Mouse (Mus musculus) heart, embryonic 10.5 days (tissue): ENCODE measurements around the gene Fcrl5. TPM values are rescaled to one million over a fixed set of nuclear protein-coding genes. Genes with fewer than 3 reads are reported as not detected.

Source experiments
- DNase-seq: peaks from one replicate; pipeline ENCODE4 v3.0.0-alpha.2; 2017; ENCODE audit warnings: low spot score
- H3K27ac ChIP-seq: fragments of 300-500 bp; sonication (generic); 2 replicates; pipeline ENCODE4 v1.5.1; 2016; ENCODE audit warnings: mild to moderate bottlenecking
- H3K27me3 ChIP-seq: fragments of 300-500 bp; sonication (generic); 2 replicates; pipeline ENCODE4 v1.6.1; 2016; ENCODE audit warnings: mild to moderate bottlenecking; ENCODE audit not compliant: poor library complexity, insufficient read depth, severe bottlenecking
- H3K36me3 ChIP-seq: fragments of 300-500 bp; sonication (generic); 2 replicates; pipeline ENCODE4 v1.6.1; 2016; ENCODE audit warnings: mild to moderate bottlenecking, moderate library complexity
- H3K4me1 ChIP-seq: fragments of 300-500 bp; sonication (generic); 2 replicates; pipeline ENCODE4 v1.6.1; 2016; ENCODE audit warnings: mild to moderate bottlenecking
- H3K4me3 ChIP-seq: fragments of 300-500 bp; sonication (generic); 2 replicates; pipeline ENCODE4 v1.5.1; 2016; ENCODE audit warnings: mild to moderate bottlenecking, moderate library complexity
- H3K9me3 ChIP-seq: fragments of 300-500 bp; sonication (generic); 2 replicates; pipeline ENCODE4 v1.6.1; 2016; ENCODE audit warnings: mild to moderate bottlenecking, moderate library complexity
- WGBS: fragments of 180-500 bp; shearing (Covaris S2); methylation state at CpG from one replicate; pipeline ENCODE4 v1.1.7; 2016; 5-methylcytosine and 5-hydroxymethylcytosine counted together
- polyA plus RNA-seq: library from polyadenylated mRNA; unstranded; fragments of >200 nt; fragmentation: Nextera tagmentation; extraction: Ambion mirVana; gene quantifications from 2 replicates; pipeline ENCODE4 v1.2.1, GENCODE M21; 2016

The Fcrl5 gene
- polyA plus RNA-seq, 1 experiment from 2014 or later = not detected

GRCm38 (mm10) chr3:87504749-87505425, 69.3 kb downstream of the Fcrl5 start:
- no peak overlapping the region for H3K4me3 ChIP-seq
- 52% methylated on average over 4 of the region's 4 CpGs for WGBS
- H3K36me3 ChIP-seq = no peaks in the 10 kb centered on the region
- no peaks in the 10 kb centered on the region for H3K9me3 ChIP-seq
- peaks cover 16% of the 10 kb centered on the region for H3K4me1 ChIP-seq
- peaks cover 26% of the 10 kb centered on the region for H3K27me3 ChIP-seq
- no peak for DNase-seq
- H3K27ac ChIP-seq = no peak overlapping the region

GRCm38 (mm10) chr3:87506456-87507416, 71.2 kb downstream of the Fcrl5 start:
- no peaks in the 10 kb centered on the region for H3K9me3 ChIP-seq
- no peak overlapping the region for H3K27ac ChIP-seq
- peaks cover 21% of the 10 kb centered on the region for H3K4me1 ChIP-seq
- peaks cover 12% of the 10 kb centered on the region; the same call in 1 of the 2 replicates for H3K27me3 ChIP-seq
- no peak overlapping the region for H3K4me3 ChIP-seq
- WGBS = 69% methylated on average over 12 of the region's 12 CpGs
- DNase-seq = no peak
- H3K36me3 ChIP-seq = no peaks in the 10 kb centered on the region

- Histone ChIP-seq H3K9me3 (no peaks in the 10 kb centered on the region), H3K27me3 (no peaks in the 10 kb centered on the region), H3K27ac (peak overlapping the region; percentile 52), H3K4me3 (peak overlapping the region; percentile 44), H3K4me1 (peaks cover 37% of the 10 kb centered on the region), H3K36me3 (no peaks in the 10 kb centered on the region)
- WGBS = 22% methylated on average over 17 of the region's 17 CpGs
- DNase-seq = peak; percentile 93
These were observed 72.8 kb downstream of the Fcrl5 start for GRCm38 (mm10) chr3:87508205-87508901.

DNA sequence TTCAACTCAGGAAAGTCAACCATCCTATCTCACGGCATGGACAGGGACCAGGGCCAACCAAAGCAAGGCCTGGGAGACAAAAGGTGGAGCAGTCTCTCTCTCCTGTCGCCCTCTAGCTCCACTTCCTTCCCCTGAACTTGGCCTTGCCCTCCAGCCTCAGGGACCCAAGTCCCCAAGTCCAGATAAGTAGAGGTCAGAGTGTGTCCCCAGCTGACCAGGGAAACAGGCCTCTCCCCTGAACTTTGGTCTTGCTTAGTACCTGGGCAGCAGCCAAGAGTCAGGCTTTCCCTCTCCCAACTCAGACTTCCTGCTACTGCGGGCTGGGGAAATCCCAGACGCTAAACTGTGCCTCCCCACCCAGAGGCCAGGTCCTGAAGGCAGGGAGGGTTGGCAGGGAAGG, 73.5 kb downstream of the Fcrl5 start:
- H3K9me3 ChIP-seq = no peaks in the 10 kb centered on the region
- 32% methylated on average over 4 of the region's 4 CpGs for WGBS
- H3K4me1 ChIP-seq = peaks cover 37% of the 10 kb centered on the region
- no peak for DNase-seq
- no peaks in the 10 kb centered on the region for H3K36me3 ChIP-seq
- peak overlapping the region; percentile 52; the same call in 1 of the 2 replicates for H3K27ac ChIP-seq
- no peak overlapping the region for H3K4me3 ChIP-seq
- H3K27me3 ChIP-seq = no peaks in the 10 kb centered on the region

- no peak overlapping the region for H3K4me3 ChIP-seq
- no peak overlapping the region for H3K27ac ChIP-seq
- no peak for DNase-seq
- WGBS = 93% methylated on average over 9 of the region's 9 CpGs
- no peaks in the 10 kb centered on the region for H3K36me3 ChIP-seq
- peaks cover 46% of the 10 kb centered on the region for H3K4me1 ChIP-seq
- no peaks in the 10 kb centered on the region for H3K9me3 ChIP-seq
- H3K27me3 ChIP-seq = no peaks in the 10 kb centered on the region
These were observed 75.3 kb downstream of the Fcrl5 start for GRCm38 (mm10) chr3:87510832-87511231.

- peak overlapping the region; percentile 32; the same call in 1 of the 2 replicates for H3K4me3 ChIP-seq
- DNase-seq = peak; percentile 90
- H3K36me3 ChIP-seq = no peaks in the 10 kb centered on the region
- 17% methylated on average over 16 of the region's 16 CpGs for WGBS
- H3K27ac ChIP-seq = peak overlapping the region; percentile 49
- peaks cover 57% of the 10 kb centered on the region for H3K4me1 ChIP-seq
- no peaks in the 10 kb centered on the region for H3K9me3 ChIP-seq
- no peaks in the 10 kb centered on the region for H3K27me3 ChIP-seq
These were observed 76.6 kb downstream of the Fcrl5 start for GRCm38 (mm10) chr3:87511971-87512765.

- H3K4me1 ChIP-seq = peaks cover 44% of the 10 kb centered on the region
- WGBS = 24% methylated on average over 13 of the region's 13 CpGs
- no peaks in the 10 kb centered on the region for H3K36me3 ChIP-seq
- H3K9me3 ChIP-seq = no peaks in the 10 kb centered on the region
- peak overlapping the region; percentile 26; the same call in 1 of the 2 replicates for H3K4me3 ChIP-seq
- DNase-seq = no peak
- peak overlapping the region; percentile 43; the same call in 1 of the 2 replicates for H3K27ac ChIP-seq
- H3K27me3 ChIP-seq = no peaks in the 10 kb centered on the region
These were observed 80.1 kb downstream of the Fcrl5 start for GRCm38 (mm10) chr3:87515567-87516081.

DNA sequence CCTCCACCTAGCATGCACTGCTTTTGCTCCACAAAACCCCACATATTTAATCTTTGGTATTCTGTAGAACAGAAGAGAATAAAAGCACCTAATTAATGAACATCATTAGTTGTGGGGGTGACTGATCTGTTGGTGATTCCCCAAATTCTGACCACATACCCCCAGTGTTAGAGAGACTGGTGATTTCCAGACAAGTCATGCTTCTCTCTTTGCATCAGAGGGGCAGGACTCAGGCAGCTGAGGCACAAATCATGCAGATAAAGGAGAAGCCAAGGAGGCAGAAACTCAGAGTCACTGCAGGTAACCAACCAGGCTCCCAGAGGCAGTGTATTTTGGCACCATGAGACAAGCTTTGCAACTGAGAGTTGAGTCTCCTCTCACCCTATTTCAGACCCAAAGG, 82.9 kb downstream of the Fcrl5 start:
- Histone ChIP-seq H3K4me1 (peaks cover 26% of the 10 kb centered on the region), H3K27me3 (no peaks in the 10 kb centered on the region), H3K27ac (no peak overlapping the region), H3K36me3 (no peaks in the 10 kb centered on the region), H3K9me3 (no peaks in the 10 kb centered on the region), H3K4me3 (no peak overlapping the region)
- no peak for DNase-seq

GRCm38 (mm10) chr3:87521126-87521525, 85.6 kb downstream of the Fcrl5 start:
- Histone ChIP-seq H3K4me3 (no peak overlapping the region), H3K4me1 (peaks cover 24% of the 10 kb centered on the region), H3K36me3 (no peaks in the 10 kb centered on the region), H3K27me3 (no peaks in the 10 kb centered on the region), H3K27ac (no peak overlapping the region), H3K9me3 (no peaks in the 10 kb centered on the region)
- no peak for DNase-seq
- WGBS = 75% methylated on average over 4 of the region's 4 CpGs

GRCm38 (mm10) chr3:87521833-87522232, 86.3 kb downstream of the Fcrl5 start:
- DNase-seq = no peak
- Histone ChIP-seq H3K4me3 (no peak overlapping the region), H3K27ac (no peak overlapping the region), H3K4me1 (peaks cover 24% of the 10 kb centered on the region), H3K27me3 (no peaks in the 10 kb centered on the region), H3K36me3 (no peaks in the 10 kb centered on the region), H3K9me3 (no peaks in the 10 kb centered on the region)
- WGBS = 53% methylated on average over 1 of the region's 1 CpGs

DNA sequence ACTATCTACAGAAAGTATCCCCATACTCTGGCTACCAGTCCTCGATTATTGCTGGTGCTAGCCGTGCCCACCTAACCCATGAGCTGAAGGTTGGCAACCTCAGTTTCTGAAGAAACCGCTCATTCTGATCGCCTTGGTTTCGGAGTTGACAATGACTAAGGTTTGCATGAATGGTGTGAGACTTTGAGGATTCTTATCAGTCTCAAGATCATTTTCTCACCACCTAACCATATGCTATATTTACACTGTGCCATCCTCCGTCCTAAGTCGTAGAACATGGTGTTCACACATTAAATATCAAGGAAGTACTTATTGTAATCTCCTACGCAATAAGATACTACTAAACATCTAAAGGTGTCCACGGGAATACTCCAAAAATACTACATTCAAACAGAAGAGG, 88.1 kb downstream of the Fcrl5 start:
- Histone ChIP-seq H3K4me1 (peaks cover 28% of the 10 kb centered on the region), H3K27me3 (no peaks in the 10 kb centered on the region), H3K9me3 (no peaks in the 10 kb centered on the region), H3K36me3 (peaks cover 15% of the 10 kb centered on the region), H3K27ac (no peak overlapping the region), H3K4me3 (no peak overlapping the region)
- DNase-seq = no peak
- 87% methylated on average over 9 of the region's 9 CpGs for WGBS
